Mouse (Mus musculus) adipose tissue, adult 10 weeks (tissue): ENCODE data around the gene Gcgr. TPM values are rescaled to one million over a fixed set of nuclear protein-coding genes. Genes with fewer than 3 reads are reported as not detected.

Source experiments
- polyA plus RNA-seq: library from polyadenylated mRNA; stranded (reverse); fragments of 350-450 nt; fragmentation: Illumina TruSeq; extraction: RNeasy Lipid Tissue Mini Kit (QIAGEN cat#74804); gene quantifications from one replicate; pipeline ENCODE4 v1.2.3, GENCODE M21; 2014; ENCODE audit warnings: low read depth, low replicate concordance

Gcgr gene
- 0.86 TPM for polyA plus RNA-seq

GRCm38 (mm10) chr11:120530085-120530964, at the start of gene Gcgr:
Gene Gcgr, plus strand, starts transcription at chr11:120530699.

GRCm38 (mm10) chr11:120484265-120484981, 46.1 kb upstream of the Gcgr start, which contains the start of gene Mrpl12:
Gene Mrpl12, plus strand, starts transcription at chr11:120484613.

GRCm38 (mm10) chr11:120491317-120492023, 39.0 kb upstream of the Gcgr start, which contains the start of gene Slc25a10:
Gene Slc25a10, plus strand, starts transcription at chr11:120491840.

GRCm38 (mm10) chr11:120549168-120549945, 18.9 kb downstream of the Gcgr start, which contains the start of gene Mcrip1:
Gene Mcrip1, minus strand, starts transcription at chr11:120549727.

GRCm38 (mm10) chr11:120550810-120551440, 20.4 kb downstream of the Gcgr start, which contains the start of gene Ppp1r27:
Gene Ppp1r27, minus strand, starts transcription at chr11:120551132.

GRCm38 (mm10) chr11:120572752-120573584, 42.5 kb downstream of the Gcgr start, which contains the start of gene P4hb:
Gene P4hb, minus strand, starts transcription at chr11:120573253.

GRCm38 (mm10) chr11:120581490-120582267, 51.2 kb downstream of the Gcgr start, which contains the start of gene Arhgdia:
Gene Arhgdia, minus strand, starts transcription at chr11:120581624.

Other genes with a start within 250 kb of the Gcgr start
- gene Actg1, start 182.2 kb upstream of the Gcgr start, polyA plus RNA-seq = 1,201 TPM
- 0.92 TPM for gene Fscn2, start 169.2 kb upstream of the Gcgr start, polyA plus RNA-seq
- gene Faap100, start 151.9 kb upstream of the Gcgr start, polyA plus RNA-seq = 9.8 TPM
- gene Nploc4, start 93.0 kb upstream of the Gcgr start, polyA plus RNA-seq = 50.3 TPM
- gene Tspan10, start 88.1 kb upstream of the Gcgr start, polyA plus RNA-seq = not detected
- gene Pde6g, start 77.2 kb upstream of the Gcgr start, polyA plus RNA-seq = 0.65 TPM
- gene Oxld1, start 72.6 kb upstream of the Gcgr start, polyA plus RNA-seq = 20.5 TPM
- 18.3 TPM for gene Ccdc137, start 72.6 kb upstream of the Gcgr start, polyA plus RNA-seq
- gene Arl16, start 63.1 kb upstream of the Gcgr start, polyA plus RNA-seq = 23.1 TPM
- 58.6 TPM for gene Mrpl12, start 46.1 kb upstream of the Gcgr start, polyA plus RNA-seq
- 127 TPM for gene Slc25a10, start 38.9 kb upstream of the Gcgr start, polyA plus RNA-seq
- 110 TPM for gene Mcrip1, start 19.0 kb downstream of the Gcgr start, polyA plus RNA-seq
- gene Ppp1r27, start 20.4 kb downstream of the Gcgr start, polyA plus RNA-seq = not detected
- gene P4hb, start 42.6 kb downstream of the Gcgr start, polyA plus RNA-seq = 519 TPM
- gene Arhgdia, start 50.9 kb downstream of the Gcgr start, polyA plus RNA-seq = 356 TPM
- 39.4 TPM for gene Alyref, start 67.7 kb downstream of the Gcgr start, polyA plus RNA-seq
- gene Anapc11, start 67.7 kb downstream of the Gcgr start, polyA plus RNA-seq = 47.3 TPM
- not detected for gene Npb, start 77.8 kb downstream of the Gcgr start, polyA plus RNA-seq
- gene Pcyt2, start 87.2 kb downstream of the Gcgr start, polyA plus RNA-seq = 83.9 TPM
- gene Sirt7, start 94.5 kb downstream of the Gcgr start, polyA plus RNA-seq = 40.4 TPM
- 66.7 TPM for gene Mafg, start 102.9 kb downstream of the Gcgr start, polyA plus RNA-seq
- 4.0 TPM for gene Pycr1, start 113.1 kb downstream of the Gcgr start, polyA plus RNA-seq
- not detected for gene Myadml2, start 117.5 kb downstream of the Gcgr start, polyA plus RNA-seq
- 4.7 TPM for gene Notum, start 130.5 kb downstream of the Gcgr start, polyA plus RNA-seq
- gene Aspscr1, start 142.3 kb downstream of the Gcgr start, polyA plus RNA-seq = 76.1 TPM
- 91.5 TPM for gene Cenpx, start 183.0 kb downstream of the Gcgr start, polyA plus RNA-seq
- 40.3 TPM for gene Lrrc45, start 183.2 kb downstream of the Gcgr start, polyA plus RNA-seq
- 11.5 TPM for gene Rac3, start 190.8 kb downstream of the Gcgr start, polyA plus RNA-seq
- 102 TPM for gene Dcxr, start 196.6 kb downstream of the Gcgr start, polyA plus RNA-seq
- gene Cbr2, start 201.4 kb downstream of the Gcgr start, polyA plus RNA-seq = 65.7 TPM
- 114 TPM for gene Hmga1b, start 232.1 kb downstream of the Gcgr start, polyA plus RNA-seq